Mouse (Mus musculus): ENCODE measurements around the gene Axin2. TPM values are rescaled to one million over a fixed set of nuclear protein-coding genes. Genes with fewer than 3 reads are reported as not detected.

Axin2 gene
- polyA plus RNA-seq, 1 experiment from 2014 or later = 0.17 TPM

DNA sequence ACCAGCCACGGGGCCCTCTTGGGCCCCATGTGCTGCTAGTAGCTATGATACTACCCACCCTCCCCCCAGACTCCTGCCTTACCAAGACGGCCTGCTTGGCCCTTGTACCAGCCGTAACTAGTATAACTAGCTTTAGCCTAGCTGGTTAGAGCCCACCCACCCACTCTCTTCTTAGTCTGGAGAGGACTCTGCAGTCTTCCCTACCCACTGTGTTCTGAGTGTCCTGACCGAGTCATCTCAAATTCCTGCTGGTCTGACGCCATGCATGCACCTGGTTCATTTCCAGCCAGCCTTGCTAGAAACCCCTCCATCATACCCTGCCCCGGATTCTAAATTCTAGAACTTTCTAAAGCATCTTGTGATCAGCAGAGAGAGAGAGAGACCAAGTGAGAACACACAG lies 9.6 kb downstream of the Axin2 start:
- Histone ChIP-seq H3K4me3 (ENCODE audit: low read depth, low read length) (no peak overlapping the region), H3K4me1 (ENCODE audit: control insufficient read depth, low read depth, low read length) (no peaks in the 10 kb centered on the region), H3K9me3 (replicated peaks; ENCODE audit: control insufficient read depth, low read length) (no peaks in the 10 kb centered on the region), H3K27me3 (ENCODE audit: control insufficient read depth, insufficient read depth, low read depth, low read length) (no peaks in the 10 kb centered on the region), H3K4me2 (ENCODE audit: low read depth, low read length) (no peak overlapping the region), H3K9ac (ENCODE audit: low read depth, low read length) (no peak overlapping the region), H3K27ac (ENCODE audit: low read length) (no peak overlapping the region), H3K36me3 (ENCODE audit: control insufficient read depth, insufficient read depth) (no peaks in the 10 kb centered on the region)
- whole genome bisulfite sequencing (ENCODE audit: insufficient replicate concordance) = 58% methylated on average over 6 of the region's 6 CpGs
- no peak for ATAC-seq (ENCODE audit: low read depth)

DNA sequence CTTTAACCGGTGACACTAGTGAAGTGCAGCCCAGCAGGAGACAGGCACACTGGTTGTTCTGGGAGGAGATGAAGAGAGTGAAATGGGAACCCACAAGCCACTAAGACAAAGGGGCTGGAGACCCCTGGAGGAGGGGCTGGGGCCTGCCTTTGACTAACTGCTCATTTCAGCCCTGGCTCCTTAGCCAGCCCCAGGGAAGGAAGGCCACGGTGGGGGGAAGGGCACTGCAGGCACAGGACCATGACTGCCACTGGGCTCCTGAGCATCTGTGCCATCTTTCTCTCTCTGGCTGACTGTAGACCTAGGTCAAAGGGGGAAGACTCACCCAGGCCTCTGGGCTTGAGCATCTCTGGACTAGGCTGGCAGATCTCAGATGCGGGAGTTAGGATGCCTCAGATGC lies 10.5 kb downstream of the Axin2 start:
- ATAC-seq (ENCODE audit: low read depth) = no peak
- Histone ChIP-seq H3K36me3 (ENCODE audit: control insufficient read depth, insufficient read depth) (no peaks in the 10 kb centered on the region), H3K4me3 (ENCODE audit: low read depth, low read length) (no peak overlapping the region), H3K9ac (ENCODE audit: low read depth, low read length) (no peak overlapping the region), H3K27ac (ENCODE audit: low read length) (no peak overlapping the region), H3K9me3 (replicated peaks; ENCODE audit: control insufficient read depth, low read length) (no peaks in the 10 kb centered on the region), H3K4me2 (ENCODE audit: low read depth, low read length) (no peak overlapping the region), H3K27me3 (ENCODE audit: control insufficient read depth, insufficient read depth, low read depth, low read length) (no peaks in the 10 kb centered on the region), H3K4me1 (ENCODE audit: control insufficient read depth, low read depth, low read length) (no peaks in the 10 kb centered on the region)
- WGBS (ENCODE audit: insufficient replicate concordance) = 30% methylated on average over 3 of the region's 3 CpGs

DNA sequence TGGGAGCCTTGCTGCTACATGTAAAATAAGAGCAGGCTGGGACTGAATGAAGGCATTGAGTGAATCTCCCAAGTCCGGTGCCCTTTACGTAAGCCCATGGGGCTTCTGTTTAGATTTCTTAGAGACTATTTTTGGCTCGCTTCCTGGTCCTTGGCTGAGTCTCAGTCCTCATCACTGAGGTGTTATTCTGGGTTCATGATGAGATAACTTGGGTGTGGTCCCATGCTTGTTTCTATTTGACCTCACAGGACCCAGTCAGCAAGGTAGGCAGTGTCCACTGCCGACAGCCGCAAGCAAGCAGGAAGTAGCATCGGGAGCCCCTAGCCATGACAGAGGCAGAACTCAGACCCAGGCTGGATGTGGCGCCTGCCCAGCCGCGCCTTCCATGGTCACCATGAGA lies 13.7 kb downstream of the Axin2 start:
- Histone ChIP-seq H3K9ac (ENCODE audit: low read depth, low read length) (no peak overlapping the region), H3K4me1 (ENCODE audit: control insufficient read depth, low read depth, low read length) (no peaks in the 10 kb centered on the region), H3K4me2 (ENCODE audit: low read depth, low read length) (no peak overlapping the region), H3K27ac (ENCODE audit: low read length) (no peak overlapping the region), H3K9me3 (replicated peaks; ENCODE audit: control insufficient read depth, low read length) (no peaks in the 10 kb centered on the region), H3K27me3 (ENCODE audit: control insufficient read depth, insufficient read depth, low read depth, low read length) (no peaks in the 10 kb centered on the region), H3K4me3 (ENCODE audit: low read depth, low read length) (no peak overlapping the region), H3K36me3 (ENCODE audit: control insufficient read depth, insufficient read depth) (no peaks in the 10 kb centered on the region)
- 74% methylated on average over 9 of the region's 9 CpGs for WGBS (ENCODE audit: insufficient replicate concordance)
- no peak for ATAC-seq (ENCODE audit: low read depth)

DNA sequence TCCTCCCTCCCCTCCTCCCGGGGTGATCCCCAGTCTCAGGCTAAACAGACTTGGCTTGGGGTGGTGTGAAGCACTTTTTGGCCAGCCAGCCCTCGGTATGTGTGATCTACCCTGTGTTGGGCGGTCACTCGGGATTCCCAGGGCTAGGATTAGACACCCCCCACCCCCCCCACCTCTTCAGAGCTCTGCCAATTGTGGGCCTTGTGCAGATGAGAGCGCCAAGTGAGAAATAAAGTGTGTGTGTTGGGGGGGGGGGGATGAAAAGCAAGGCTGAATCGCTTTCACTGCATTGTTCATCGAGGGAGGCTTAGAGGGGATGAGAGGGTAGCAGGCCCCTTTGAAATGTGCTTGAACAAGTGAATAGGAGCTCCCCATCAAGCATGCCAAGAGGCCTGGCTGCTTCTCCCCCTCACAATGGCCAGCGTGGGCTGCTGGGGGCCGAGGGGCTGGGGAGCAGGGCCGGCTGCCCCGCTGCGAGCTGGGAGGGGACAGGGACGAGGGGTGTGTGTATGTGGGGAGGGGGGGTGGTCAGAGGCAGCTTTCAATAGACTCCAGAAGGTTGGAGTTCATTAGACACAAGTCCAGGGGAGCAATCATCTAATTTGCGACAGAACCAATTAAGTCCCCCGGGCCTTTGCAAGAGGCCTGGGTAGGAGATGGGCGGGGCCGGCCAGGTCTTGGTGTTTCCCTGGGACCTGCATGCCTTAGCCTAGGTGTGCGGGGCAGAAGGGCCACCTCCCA lies 15.1 kb downstream of the Axin2 start:
- no peaks in the 10 kb centered on the region for H3K4me1 ChIP-seq (ENCODE audit: control insufficient read depth, low read depth, low read length)
- 68% methylated on average over 18 of the region's 18 CpGs for WGBS (ENCODE audit: insufficient replicate concordance)
- no peaks in the 10 kb centered on the region for H3K36me3 ChIP-seq (ENCODE audit: control insufficient read depth, insufficient read depth)
- H3K9ac ChIP-seq (ENCODE audit: low read depth, low read length) = no peak overlapping the region
- no peak overlapping the region for H3K4me2 ChIP-seq (ENCODE audit: low read depth, low read length)
- no peak overlapping the region for H3K27ac ChIP-seq (ENCODE audit: low read length)
- no peak overlapping the region for H3K4me3 ChIP-seq (ENCODE audit: low read depth, low read length)
- no peaks in the 10 kb centered on the region for H3K9me3 ChIP-seq (replicated peaks; ENCODE audit: control insufficient read depth, low read length)
- ATAC-seq (ENCODE audit: low read depth) = no peak
- H3K27me3 ChIP-seq (ENCODE audit: control insufficient read depth, insufficient read depth, low read depth, low read length) = no peaks in the 10 kb centered on the region

DNA sequence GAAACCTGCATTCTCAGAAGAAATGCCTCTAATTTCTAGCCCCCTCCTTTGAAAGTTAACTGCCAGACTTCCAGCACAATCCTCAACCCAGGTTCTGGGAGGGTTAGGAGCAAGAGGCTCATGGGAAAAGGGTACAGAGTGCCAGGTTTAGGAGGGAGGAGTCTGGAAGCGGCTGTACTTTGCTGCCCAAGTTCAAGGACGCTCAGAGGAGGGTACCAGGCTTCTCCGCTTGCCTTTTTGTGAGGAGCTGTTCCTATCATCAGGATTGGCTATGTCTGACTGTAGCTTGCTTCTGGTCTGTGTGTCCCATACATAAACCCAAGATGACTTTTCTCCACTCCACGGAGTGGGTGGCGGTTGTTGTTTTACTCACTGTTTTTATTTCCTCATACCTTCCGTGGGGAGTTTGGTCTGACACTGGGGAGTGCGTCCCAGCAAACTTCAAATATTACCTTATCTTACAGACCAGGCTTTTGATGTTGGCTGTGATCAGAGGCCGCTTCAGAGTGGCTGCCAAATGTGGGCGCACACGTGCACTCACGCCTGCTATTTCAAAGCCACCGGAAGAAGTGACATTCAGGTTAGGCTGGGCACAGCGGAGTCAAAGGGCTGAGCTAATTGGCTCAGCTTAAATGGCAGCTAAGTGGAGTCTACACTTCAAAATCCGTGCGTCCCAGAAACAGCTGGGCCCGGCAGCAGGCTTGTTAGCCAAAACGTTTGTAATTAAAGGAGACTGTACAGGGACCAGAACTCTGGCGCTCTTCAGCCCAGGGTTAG lies 16.1 kb downstream of the Axin2 start:
- Histone ChIP-seq H3K27me3 (ENCODE audit: control insufficient read depth, insufficient read depth, low read depth, low read length) (no peaks in the 10 kb centered on the region), H3K36me3 (ENCODE audit: control insufficient read depth, insufficient read depth) (no peaks in the 10 kb centered on the region), H3K9me3 (replicated peaks; ENCODE audit: control insufficient read depth, low read length) (no peaks in the 10 kb centered on the region), H3K9ac (ENCODE audit: low read depth, low read length) (no peak overlapping the region), H3K4me3 (ENCODE audit: low read depth, low read length) (no peak overlapping the region), H3K4me2 (ENCODE audit: low read depth, low read length) (no peak overlapping the region), H3K4me1 (ENCODE audit: control insufficient read depth, low read depth, low read length) (no peaks in the 10 kb centered on the region), H3K27ac (ENCODE audit: low read length) (no peak overlapping the region)
- ATAC-seq (ENCODE audit: low read depth) = no peak
- 48% methylated on average over 18 of the region's 18 CpGs for WGBS (ENCODE audit: insufficient replicate concordance)

DNA sequence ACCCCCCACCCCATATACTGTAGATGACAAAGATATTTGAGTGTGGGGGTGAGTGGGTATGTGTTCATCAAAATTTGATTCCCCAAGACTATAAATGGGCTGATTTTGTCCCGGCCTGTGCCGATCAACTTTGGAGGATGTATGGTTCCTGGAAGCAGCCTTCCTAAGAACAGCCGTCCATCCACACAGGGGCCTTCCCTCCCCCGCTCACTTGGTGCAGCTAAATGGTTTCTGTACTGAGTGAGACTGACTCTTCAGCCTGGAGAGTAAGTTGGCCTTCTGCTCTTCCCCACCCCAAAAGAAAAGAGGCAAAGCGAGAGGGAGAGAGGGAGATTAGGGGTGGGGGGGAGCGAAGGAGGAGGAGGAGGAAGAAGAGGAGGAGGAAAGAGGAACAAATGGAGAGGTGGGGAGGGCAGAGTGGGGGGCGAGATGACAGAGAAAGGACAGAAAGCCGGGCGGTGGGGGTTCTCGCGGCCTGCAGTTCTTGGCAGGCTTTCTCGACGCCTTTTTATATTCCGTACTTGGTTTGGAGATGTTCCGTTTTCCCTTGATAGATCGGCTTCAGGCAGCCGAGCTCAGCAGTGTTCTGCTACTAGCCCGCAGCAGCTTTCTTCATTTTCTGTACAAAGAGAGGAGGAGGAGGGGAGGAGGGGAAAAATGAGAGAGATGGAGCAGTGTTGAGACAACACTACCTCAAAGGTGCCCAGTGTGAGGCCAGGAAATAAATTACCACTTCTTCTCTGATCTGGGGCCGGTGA lies 20.7 kb downstream of the Axin2 start:
- no peak for ATAC-seq (ENCODE audit: low read depth)
- Histone ChIP-seq H3K4me1 (ENCODE audit: control insufficient read depth, low read depth, low read length) (no peaks in the 10 kb centered on the region), H3K27me3 (ENCODE audit: control insufficient read depth, insufficient read depth, low read depth, low read length) (no peaks in the 10 kb centered on the region), H3K27ac (ENCODE audit: low read length) (no peak overlapping the region), H3K4me2 (ENCODE audit: low read depth, low read length) (no peak overlapping the region), H3K4me3 (ENCODE audit: low read depth, low read length) (no peak overlapping the region), H3K36me3 (ENCODE audit: control insufficient read depth, insufficient read depth) (no peaks in the 10 kb centered on the region), H3K9me3 (replicated peaks; ENCODE audit: control insufficient read depth, low read length) (no peaks in the 10 kb centered on the region), H3K9ac (ENCODE audit: low read depth, low read length) (no peak overlapping the region)
- WGBS (ENCODE audit: insufficient replicate concordance) = 70% methylated on average over 19 of the region's 19 CpGs

DNA sequence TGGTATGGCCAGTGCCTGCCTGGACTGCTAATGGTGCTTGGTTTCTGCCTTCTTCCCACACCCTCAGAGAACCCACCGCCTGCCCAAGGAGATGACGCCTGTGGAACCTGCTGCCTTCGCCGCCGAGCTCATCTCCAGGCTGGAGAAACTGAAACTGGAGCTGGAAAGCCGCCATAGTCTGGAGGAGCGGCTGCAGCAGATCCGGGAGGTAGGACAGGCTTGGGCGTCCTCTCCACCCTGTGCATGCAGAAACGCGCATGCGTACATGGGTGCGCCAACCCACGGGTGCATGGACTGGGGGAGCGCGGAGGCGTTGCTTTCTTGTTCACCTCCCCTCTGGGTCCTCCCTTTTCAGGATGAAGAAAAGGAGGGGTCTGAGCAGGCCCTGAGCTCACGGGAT lies 21.7 kb downstream of the Axin2 start:
- Histone ChIP-seq H3K36me3 (ENCODE audit: control insufficient read depth, insufficient read depth) (no peaks in the 10 kb centered on the region), H3K27me3 (ENCODE audit: control insufficient read depth, insufficient read depth, low read depth, low read length) (no peaks in the 10 kb centered on the region), H3K4me1 (ENCODE audit: control insufficient read depth, low read depth, low read length) (no peaks in the 10 kb centered on the region), H3K27ac (ENCODE audit: low read length) (no peak overlapping the region), H3K4me3 (ENCODE audit: low read depth, low read length) (no peak overlapping the region), H3K9ac (ENCODE audit: low read depth, low read length) (no peak overlapping the region), H3K4me2 (ENCODE audit: low read depth, low read length) (no peak overlapping the region), H3K9me3 (replicated peaks; ENCODE audit: control insufficient read depth, low read length) (no peaks in the 10 kb centered on the region)
- ATAC-seq (ENCODE audit: low read depth) = no peak
- WGBS (ENCODE audit: insufficient replicate concordance) = 87% methylated on average over 18 of the region's 18 CpGs

DNA sequence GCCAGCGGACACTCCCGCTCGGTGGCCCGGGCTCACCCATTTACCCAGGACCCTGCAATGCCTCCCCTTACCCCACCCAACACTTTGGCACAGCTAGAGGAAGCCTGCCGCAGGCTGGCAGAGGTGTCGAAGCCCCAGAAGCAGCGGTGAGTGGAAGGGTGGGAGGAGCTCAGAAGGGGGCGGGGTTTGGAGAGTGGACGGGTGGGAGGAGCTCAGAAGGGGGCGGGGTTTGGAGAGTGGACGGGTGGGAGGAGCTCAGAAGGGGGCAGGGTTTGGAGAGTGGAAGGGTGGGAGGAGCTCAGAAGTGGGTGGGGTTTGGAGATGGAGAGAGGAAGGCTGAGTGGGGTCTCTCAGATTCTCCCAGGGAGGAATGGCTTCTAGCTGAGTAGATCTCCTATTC lies 23.6 kb downstream of the Axin2 start:
- Histone ChIP-seq H3K27me3 (ENCODE audit: control insufficient read depth, insufficient read depth, low read depth, low read length) (no peaks in the 10 kb centered on the region), H3K4me3 (ENCODE audit: low read depth, low read length) (no peak overlapping the region), H3K9me3 (replicated peaks; ENCODE audit: control insufficient read depth, low read length) (no peaks in the 10 kb centered on the region), H3K9ac (ENCODE audit: low read depth, low read length) (no peak overlapping the region), H3K4me2 (ENCODE audit: low read depth, low read length) (no peak overlapping the region), H3K36me3 (ENCODE audit: control insufficient read depth, insufficient read depth) (no peaks in the 10 kb centered on the region), H3K27ac (ENCODE audit: low read length) (no peak overlapping the region), H3K4me1 (ENCODE audit: control insufficient read depth, low read depth, low read length) (no peaks in the 10 kb centered on the region)
- ATAC-seq (ENCODE audit: low read depth) = no peak
- 69% methylated on average over 11 of the region's 11 CpGs for whole genome bisulfite sequencing (ENCODE audit: insufficient replicate concordance)

DNA sequence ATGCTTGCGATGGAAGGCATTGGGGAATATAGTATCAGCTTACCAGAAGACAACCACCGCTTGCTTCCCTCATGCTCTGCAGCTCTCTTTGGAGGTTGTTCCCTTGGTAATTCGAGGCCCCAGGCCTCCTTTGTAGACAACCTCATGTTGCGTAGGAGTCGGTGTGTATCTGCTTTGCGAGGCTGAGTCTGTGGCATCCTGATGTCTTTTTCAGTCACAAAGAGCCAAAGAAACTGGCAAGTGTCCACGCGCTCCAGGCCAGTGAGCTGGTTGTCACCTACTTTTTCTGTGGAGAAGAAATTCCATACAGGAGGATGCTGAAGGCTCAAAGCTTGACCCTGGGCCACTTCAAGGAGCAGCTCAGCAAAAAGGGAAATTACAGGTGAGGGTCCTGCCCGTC lies 25.5 kb downstream of the Axin2 start:
- no peaks in the 10 kb centered on the region for H3K9me3 ChIP-seq (replicated peaks; ENCODE audit: control insufficient read depth, low read length)
- H3K9ac ChIP-seq (ENCODE audit: low read depth, low read length) = no peak overlapping the region
- H3K36me3 ChIP-seq (ENCODE audit: control insufficient read depth, insufficient read depth) = no peaks in the 10 kb centered on the region
- no peaks in the 10 kb centered on the region for H3K27me3 ChIP-seq (ENCODE audit: control insufficient read depth, insufficient read depth, low read depth, low read length)
- no peaks in the 10 kb centered on the region for H3K4me1 ChIP-seq (ENCODE audit: control insufficient read depth, low read depth, low read length)
- H3K4me3 ChIP-seq (ENCODE audit: low read depth, low read length) = no peak overlapping the region
- WGBS (ENCODE audit: insufficient replicate concordance) = 80% methylated on average over 9 of the region's 9 CpGs
- ATAC-seq (ENCODE audit: low read depth) = no peak
- H3K27ac ChIP-seq (ENCODE audit: low read length) = no peak overlapping the region
- H3K4me2 ChIP-seq (ENCODE audit: low read depth, low read length) = no peak overlapping the region

Measured in liver, embryonic 16.5 days (tissue).